ENCODE assay signal across 9 mouse cellular contexts in genomic region chr1:134513312-134513860, GRCm38 (mm10). TPM values are rescaled to one million over a fixed set of nuclear protein-coding genes. Genes with fewer than 3 reads are reported as not detected.
DNase-seq lines count a peak whose midpoint lies in the region; ATAC-seq lines count a peak whose summit lies in the region.
"Had no signal": no experiment of that assay in that cellular context is flagged by ENCODE, and none has a peak within 500 bp of the region (broad histone marks: within the 10 kb centered on the region; RNA-seq: fewer than 3 reads in every experiment).

No protein-coding gene starts in this region.

- intact Hi-C loops in gastrocnemius, postnatal 14 days (cut with DNase I; ENCODE audit: low total_unique reads): no loop called here

- DNase-seq in adrenal gland, adult (ENCODE audit: inconsistent age in 2 of 2, low spot score in 1 of 2): peak; percentile 33 to 75
- no peak for DNase-seq in adrenal gland, postnatal 4 days (ENCODE audit: low spot score in 2 of 2)
- peak; percentile 42 to 51 for DNase-seq in adrenal gland, postnatal 36 days
- DNase-seq in gastrocnemius, postnatal 14 days: peak; percentile 29
- DNase-seq in lung, postnatal 10 days: peak; percentile 66
- peak; percentile 63 for DNase-seq in retina, postnatal 1 day
- DNase-seq in right cerebral cortex, postnatal 10 days (ENCODE audit: low spot score in 2 of 2): no peak

- H3K36me3 ChIP-seq in kidney, embryonic 14.5 days (ENCODE audit: control insufficient read depth, insufficient read depth, low read length): peaks cover 4% of the 10 kb centered on the region; the same call in 1 of the 2 replicates

- peaks cover 6% of the 10 kb centered on the region; the same call in 1 of the 2 replicates for H3K27me3 ChIP-seq in kidney, embryonic 14.5 days (ENCODE audit: control insufficient read depth, insufficient read depth, low read length)

- H3K27ac ChIP-seq in kidney, embryonic 14.5 days (ENCODE audit: low read depth, low read length): no peak overlapping the region

- peak overlapping the region; percentile 47 for H3K4me3 ChIP-seq in kidney, embryonic 14.5 days (ENCODE audit: low read length)

- H3K9ac ChIP-seq in kidney, embryonic 14.5 days (ENCODE audit: low read depth, low read length): peak overlapping the region; percentile 63

- ATAC-seq in kidney, embryonic 14.5 days (ENCODE audit: low FRiP score, low TSS enrichment): 0 out of 2 replicates have a peak, but pooled peaks have one; percentile 29

- no peaks in the 10 kb centered on the region for H3K9me3 ChIP-seq in kidney, embryonic 14.5 days (ENCODE audit: control insufficient read depth, low read length)

- peak overlapping the region; percentile 89 for H3K4me2 ChIP-seq in kidney, embryonic 14.5 days (replicated peaks; ENCODE audit: low read depth, low read length)

- WGBS in kidney, embryonic 14.5 days: 2% methylated on average over 38 of the region's 38 CpGs

- H3K4me1 ChIP-seq in kidney, embryonic 14.5 days (ENCODE audit: control insufficient read depth, insufficient read depth, low read length): peaks cover 22% of the 10 kb centered on the region; the same call in 1 of the 2 replicates

RNA-seq across cellular contexts. Expression of gene Rabif, which starts 18.9 kb away (rescaled TPM):
- 10 to 100 TPM; 28.7 to 29.6 TPM for total RNA-seq in adrenal gland, postnatal 4 days (2021)
- 10 to 100 TPM; 27.6 to 37.3 TPM for total RNA-seq in adrenal gland, postnatal 36 days (2021)
- total RNA-seq in gastrocnemius, postnatal 14 days (2021): 1 to 10 TPM; 5.7 to 6.7 TPM
- 38.0 and 46.3 TPM in 2 replicates for polyA plus RNA-seq in kidney, embryonic 14.5 days (2014; fragmentation: Nextera tagmentation; extraction: Ambion mirVana)

RNA-seq across cellular contexts. Expression of gene Mgat4e, which starts 36.1 kb away (rescaled TPM):
- not detected for total RNA-seq in adrenal gland, postnatal 4 days (2021)
- not detected for total RNA-seq in adrenal gland, postnatal 36 days (2021)
- not detected for total RNA-seq in gastrocnemius, postnatal 14 days (2021)
- not detected in 2 replicates for polyA plus RNA-seq in kidney, embryonic 14.5 days (2014; fragmentation: Nextera tagmentation; extraction: Ambion mirVana)
- polyA plus RNA-seq: large intestine, adult 2 months had no signal

RNA-seq across cellular contexts. Expression of gene Kdm5b, which starts 46.6 kb away (rescaled TPM):
- total RNA-seq in adrenal gland, postnatal 4 days (2021): 10 to 100 TPM; 64.0 to 65.5 TPM
- 10 to 100 TPM; 44.1 to 45.7 TPM for total RNA-seq in adrenal gland, postnatal 36 days (2021)
- 10 to 100 TPM; 16.6 to 17.0 TPM for total RNA-seq in gastrocnemius, postnatal 14 days (2021)
- polyA plus RNA-seq in kidney, embryonic 14.5 days (2014; fragmentation: Nextera tagmentation; extraction: Ambion mirVana): 42.3 and 75.9 TPM in 2 replicates

RNA-seq across cellular contexts. Expression of gene Klhl12, which starts 58.1 kb away (rescaled TPM):
- total RNA-seq in adrenal gland, postnatal 4 days (2021): 10 to 100 TPM; 25.4 to 26.5 TPM
- 10 to 100 TPM; 21.5 to 22.9 TPM for total RNA-seq in adrenal gland, postnatal 36 days (2021)
- total RNA-seq in gastrocnemius, postnatal 14 days (2021): 10 to 100 TPM in 1 of 2 experiments, 1 to 10 TPM in 1; 9.3 to 10.5 TPM
- 17.3 and 27.8 TPM in 2 replicates for polyA plus RNA-seq in kidney, embryonic 14.5 days (2014; fragmentation: Nextera tagmentation; extraction: Ambion mirVana)

Comparison
In these comparisons a context has a peak if more than half of its experiments do, and no peak if none do; other contexts are left out.
1. DNase-seq: peak in adrenal gland, adult (2 of 2), adrenal gland, postnatal 36 days (2 of 2), gastrocnemius, postnatal 14 days (single experiment), lung, postnatal 10 days (single experiment) and retina, postnatal 1 day (single experiment); none in adrenal gland, postnatal 4 days (0 of 2) and right cerebral cortex, postnatal 10 days (0 of 2).